Comparison of ENCODE assay signal across 17 mouse cellular contexts in the genomic region with DNA sequence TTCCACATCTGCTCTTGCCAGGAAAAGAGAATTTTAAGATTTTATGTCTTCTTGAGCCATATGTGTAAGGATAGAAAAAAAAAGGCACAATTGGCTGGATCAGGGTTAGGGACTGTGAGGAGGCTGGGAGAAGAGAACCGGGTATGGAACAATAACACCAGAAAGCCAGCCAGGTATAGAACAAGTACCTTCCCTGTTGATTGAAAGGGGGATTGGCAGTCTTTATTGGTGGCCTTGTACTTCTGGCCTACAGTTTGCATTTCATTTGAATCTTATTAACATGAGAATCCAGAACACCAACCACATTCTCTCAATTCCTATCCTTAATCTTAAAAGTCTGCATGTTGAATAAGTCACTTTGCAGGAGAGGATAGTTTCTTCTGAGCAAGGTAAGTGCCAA.
A peak's percentile ranks its signal among the peaks of the same experiment; 100 is the strongest.
DNase-seq lines count a peak whose midpoint lies in the region; ATAC-seq and TF ChIP-seq lines count a peak whose summit lies in the region.
"Had no signal": no experiment of that assay in that cellular context is flagged by ENCODE, and none has a peak within 500 bp of the region (broad histone marks: within the 10 kb centered on the region; RNA-seq: fewer than 3 reads in every experiment).

No protein-coding gene starts in this region.

- TF ChIP-seq POLR2A in brain, embryonic 14.5 days (IDR thresholded peaks at IDR 0.05; ENCODE audit: borderline replicate concordance, extremely low read depth, insufficient read depth, insufficient read length, poor library complexity, severe bottlenecking) = no peak

- no peak for DNase-seq in left cerebral cortex, adult 2 months (ENCODE audit: extremely low spot score in 1 of 2, low spot score in 2 of 2)
- DNase-seq in left cerebral cortex, adult 18-20 months (ENCODE audit: low spot score in 2 of 2) = no peak
- DNase-seq in brain, embryonic 14.5 days (ENCODE audit: low read depth) = peak; percentile 76
- DNase-seq in thymus, postnatal 0 days (ENCODE audit: low spot score) = no peak
- no peak for DNase-seq in adrenal gland, postnatal 14 days
- DNase-seq: cerebellum, adult 18-20 months; cerebellum, postnatal 14 days; gastrocnemius, adult 2 months; kidney, adult 11 months; lung, postnatal 4 days; thymus, postnatal 36 days had no signal

- peak; percentile 89 for ATAC-seq in forebrain, embryonic 15.5 days (replicated peaks)
- peak; percentile 72 for ATAC-seq in midbrain, embryonic 16.5 days

- H3K27me3 ChIP-seq in forebrain, embryonic 15.5 days = no peaks in the 10 kb centered on the region
- no peaks in the 10 kb centered on the region for H3K27me3 ChIP-seq in midbrain, embryonic 16.5 days (ENCODE audit: control insufficient read depth, insufficient read depth, low read depth, low read length)
- H3K27me3 ChIP-seq: neural tube, embryonic 13.5 days had no signal

- H3K36me3 ChIP-seq in forebrain, embryonic 15.5 days = no peaks in the 10 kb centered on the region
- no peaks in the 10 kb centered on the region for H3K36me3 ChIP-seq in midbrain, embryonic 16.5 days (ENCODE audit: control insufficient read depth, insufficient read depth, low read length)
- H3K36me3 ChIP-seq: heart, embryonic 10.5 days; neural tube, embryonic 13.5 days had no signal

- peak overlapping the region; percentile 40 for H3K27ac ChIP-seq in left cerebral cortex, adult 2 months
- H3K27ac ChIP-seq in forebrain, embryonic 15.5 days (replicated peaks) = 0 out of 2 replicates have a peak overlapping the region, but pooled peaks have one; percentile 39
- no peak overlapping the region for H3K27ac ChIP-seq in midbrain, embryonic 16.5 days (ENCODE audit: low read length)
- H3K27ac ChIP-seq: gastrocnemius, adult 2 months; heart, embryonic 10.5 days; kidney, postnatal 0 days; neural tube, embryonic 13.5 days had no signal

- TF ChIP-seq CTCF in left cerebral cortex, adult 2 months (IDR thresholded peaks at IDR 0.05) = no peak
- TF ChIP-seq CTCF in brain, embryonic 14.5 days (IDR thresholded peaks at IDR 0.05; ENCODE audit: borderline replicate concordance, extremely low read depth, insufficient read depth, insufficient read length) = no peak

- H3K9me3 ChIP-seq in forebrain, embryonic 15.5 days = no peaks in the 10 kb centered on the region
- H3K9me3 ChIP-seq in midbrain, embryonic 16.5 days (replicated peaks; ENCODE audit: control insufficient read depth, low read length, poor library complexity, severe bottlenecking) = no peaks in the 10 kb centered on the region
- H3K9me3 ChIP-seq: heart, embryonic 10.5 days; neural tube, embryonic 13.5 days had no signal

- intact Hi-C loops in left cerebral cortex, adult 2 months (cut with DNase I) = no loop called here

- H3K4me1 ChIP-seq in forebrain, embryonic 15.5 days = peaks cover 13% of the 10 kb centered on the region; the same call in 1 of the 2 replicates
- H3K4me1 ChIP-seq in midbrain, embryonic 16.5 days (ENCODE audit: control insufficient read depth, insufficient read depth, low read length) = no peaks in the 10 kb centered on the region
- H3K4me1 ChIP-seq: heart, embryonic 10.5 days; neural tube, embryonic 13.5 days had no signal

- no peak overlapping the region for H3K4me3 ChIP-seq in left cerebral cortex, adult 2 months
- no peak overlapping the region for H3K4me3 ChIP-seq in forebrain, embryonic 15.5 days
- no peak overlapping the region for H3K4me3 ChIP-seq in midbrain, embryonic 16.5 days (ENCODE audit: low read depth, low read length)
- H3K4me3 ChIP-seq: gastrocnemius, adult 2 months; heart, embryonic 10.5 days; myocyte; neural tube, embryonic 13.5 days had no signal

- no peak overlapping the region for H3K4me2 ChIP-seq in forebrain, embryonic 15.5 days (replicated peaks)
- no peak overlapping the region for H3K4me2 ChIP-seq in midbrain, embryonic 16.5 days (ENCODE audit: low read length)
- H3K4me2 ChIP-seq: neural tube, embryonic 13.5 days had no signal

- no peak overlapping the region for H3K9ac ChIP-seq in forebrain, embryonic 15.5 days (replicated peaks)
- no peak overlapping the region for H3K9ac ChIP-seq in midbrain, embryonic 16.5 days (ENCODE audit: low read depth, low read length)
- H3K9ac ChIP-seq: neural tube, embryonic 13.5 days had no signal

- 8% methylated on average over 1 of the region's 1 CpGs for WGBS in forebrain, embryonic 15.5 days
- 13% methylated on average over 1 of the region's 1 CpGs for WGBS in midbrain, embryonic 16.5 days
